Mouse (Mus musculus) intestine, postnatal 0 days (tissue): ENCODE measurements around the gene Rnf38. TPM values are rescaled to one million over a fixed set of nuclear protein-coding genes. Genes with fewer than 3 reads are reported as not detected.
A peak's percentile ranks its signal among the peaks of the same experiment; 100 is the strongest.

Source experiments
- ATAC-seq: fragments of 200-750 bp; cut with Nextera tagmentation; 2 replicates; pipeline ENCODE4 v1.8.0; 2017; ENCODE audit warnings: mild to moderate bottlenecking, moderate TSS enrichment, moderate library complexity
- H3K27ac ChIP-seq: fragments of 300-500 bp; sonication (generic); 2 replicates; pipeline ENCODE4 v1.5.1; 2014; ENCODE audit warnings: mild to moderate bottlenecking, low read depth, low read length, moderate library complexity
- H3K27me3 ChIP-seq: fragments of 300-500 bp; sonication (generic); replicated peaks from 2 replicates; pipeline ENCODE4 v1.6.1; 2014; ENCODE audit warnings: low read length, mixed read lengths; ENCODE audit not compliant: control insufficient read depth, insufficient read depth
- H3K36me3 ChIP-seq: fragments of 300-500 bp; sonication (generic); 2 replicates; pipeline ENCODE4 v1.6.1; 2014; ENCODE audit warnings: mild to moderate bottlenecking, moderate library complexity; ENCODE audit not compliant: control insufficient read depth, insufficient read depth
- H3K4me1 ChIP-seq: fragments of 300-500 bp; sonication (generic); replicated peaks from 2 replicates; pipeline ENCODE4 v1.6.1; 2014; ENCODE audit warnings: antibody characterized with exemption, low read length, mixed read lengths; ENCODE audit not compliant: control insufficient read depth, insufficient read depth
- H3K4me2 ChIP-seq: fragments of 300-500 bp; sonication (generic); replicated peaks from 2 replicates; pipeline ENCODE4 v1.6.1; 2014; ENCODE audit warnings: low read depth, mild to moderate bottlenecking, moderate library complexity
- H3K4me3 ChIP-seq: fragments of 300-500 bp; sonication (generic); 2 replicates; pipeline ENCODE4 v1.5.1; 2014; ENCODE audit warnings: low read depth, low read length
- H3K9ac ChIP-seq: fragments of 300-500 bp; sonication (generic); 2 replicates; pipeline ENCODE4 v1.6.1; 2014; ENCODE audit warnings: mild to moderate bottlenecking, low read depth, low read length
- H3K9me3 ChIP-seq: fragments of 300-500 bp; sonication (generic); 2 replicates; pipeline ENCODE4 v1.6.1; 2016; ENCODE audit warnings: mixed run types; ENCODE audit not compliant: control insufficient read depth
- CTCF ChIP-seq: sonication (generic); IDR thresholded peaks from 2 replicates; pipeline ENCODE4 v1.5.1; 2016; ENCODE audit warnings: low read depth, mild to moderate bottlenecking, control low read depth, antibody characterized with exemption, moderate library complexity
- WGBS: fragments of 180-500 bp; shearing (Covaris S2); extraction: QIAGEN DNeasy Blood & Tissue Kit; methylation state at CpG from one replicate; pipeline ENCODE4 v1.1.7; 2014; 5-methylcytosine and 5-hydroxymethylcytosine counted together
- polyA plus RNA-seq: library from polyadenylated mRNA; unstranded; fragments of >200 nt; fragmentation: Nextera tagmentation; extraction: Ambion mirVana; gene quantifications from 2 replicates; pipeline ENCODE4 v1.2.1, GENCODE M21; 2015

Rnf38 gene
- polyA plus RNA-seq, 1 experiment from 2014 or later, result 6.0 TPM

DNA sequence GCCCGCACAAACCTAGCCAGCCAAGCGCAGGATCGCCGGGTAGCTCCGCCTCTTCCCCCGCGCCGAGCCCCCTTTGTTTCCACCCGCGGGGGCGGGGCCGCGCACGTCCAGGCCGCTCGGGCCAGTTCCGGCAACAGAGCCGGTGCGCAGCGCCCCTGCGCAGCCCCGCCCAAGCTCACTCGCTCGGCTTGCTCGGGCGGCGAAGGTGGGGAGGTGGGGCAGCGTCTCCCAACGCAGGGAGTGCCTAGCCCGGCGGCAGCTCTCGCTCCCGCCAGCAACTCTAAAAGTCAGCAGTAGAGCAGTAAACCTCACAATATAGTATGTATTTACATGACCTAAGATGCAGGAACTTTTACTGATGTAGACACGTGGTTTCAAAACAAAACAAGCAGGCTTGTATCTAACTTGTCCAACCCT is 65.3 kb downstream of the Rnf38 start:
- H3K27ac ChIP-seq, result peak overlapping the region; percentile 36; the same call in 1 of the 2 replicates
- H3K9ac ChIP-seq, result no peak overlapping the region; the same call in 1 of the 2 replicates
- H3K36me3 ChIP-seq, result no peaks in the 10 kb centered on the region
- H3K4me3 ChIP-seq, result peak overlapping the region; percentile 48
- peak; percentile 89 for ATAC-seq
- H3K27me3 ChIP-seq, result no peaks in the 10 kb centered on the region
- TF ChIP-seq CTCF, result no peak
- no peaks in the 10 kb centered on the region for H3K9me3 ChIP-seq
- no peaks in the 10 kb centered on the region; the same call in 1 of the 2 replicates for H3K4me1 ChIP-seq
- under 1% methylated on average over 26 of the region's 34 CpGs for WGBS
- H3K4me2 ChIP-seq, result peak overlapping the region; percentile 70

GRCm38 (mm10) chr4:44167397-44168121 is 66.0 kb downstream of the Rnf38 start:
- H3K27me3 ChIP-seq, result no peaks in the 10 kb centered on the region
- peak overlapping the region; percentile 70 for H3K4me2 ChIP-seq
- no peaks in the 10 kb centered on the region; the same call in 1 of the 2 replicates for H3K4me1 ChIP-seq
- no peaks in the 10 kb centered on the region for H3K36me3 ChIP-seq
- H3K9me3 ChIP-seq, result no peaks in the 10 kb centered on the region
- H3K27ac ChIP-seq, result peak overlapping the region; percentile 98
- peak; percentile 92 for ATAC-seq
- peak overlapping the region; percentile 84 for H3K9ac ChIP-seq
- H3K4me3 ChIP-seq, result peak overlapping the region; percentile 80
- under 1% methylated on average over 84 of the region's 95 CpGs for WGBS
- TF ChIP-seq CTCF, result peak; percentile 54

DNA sequence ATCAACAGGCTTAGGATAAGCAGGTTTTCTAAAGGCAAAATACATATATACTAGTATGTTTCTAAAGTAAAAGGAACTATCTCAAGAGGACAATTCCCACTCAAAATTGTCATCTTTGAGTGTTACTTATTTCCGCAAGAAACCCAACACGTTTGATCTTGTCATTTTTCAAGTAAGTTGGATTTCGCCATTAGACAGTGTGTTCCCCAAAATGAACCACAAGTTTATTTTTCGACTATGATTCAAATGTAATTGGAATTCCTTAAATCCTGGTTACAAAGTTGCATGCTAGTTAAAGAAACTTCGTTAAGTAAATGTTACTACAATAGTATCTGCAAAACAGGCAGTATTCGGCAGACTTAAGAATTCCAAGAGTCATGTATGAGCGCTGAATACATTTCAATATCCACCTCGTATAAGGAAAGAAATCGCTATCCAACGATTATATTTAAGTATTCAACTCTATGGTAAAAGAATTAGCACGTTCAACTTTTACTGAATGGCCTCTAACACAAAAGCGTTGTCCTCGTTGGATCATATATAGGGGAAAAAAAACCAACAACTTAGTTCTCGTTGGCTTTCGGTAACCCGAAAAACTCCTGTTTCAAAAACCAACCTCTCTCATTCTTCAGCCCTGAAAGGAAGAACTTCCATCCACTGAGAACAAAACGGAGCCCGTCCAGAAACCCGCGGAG is 66.7 kb downstream of the Rnf38 start:
- Histone ChIP-seq H3K9me3 (no peaks in the 10 kb centered on the region), H3K4me2 (peak overlapping the region; percentile 70), H3K27ac (peak overlapping the region; percentile 98), H3K27me3 (no peaks in the 10 kb centered on the region), H3K4me1 (no peaks in the 10 kb centered on the region; the same call in 1 of the 2 replicates), H3K9ac (peak overlapping the region; percentile 84), H3K4me3 (peak overlapping the region; percentile 80), H3K36me3 (no peaks in the 10 kb centered on the region)
- WGBS, result 2% methylated on average over 20 of the region's 20 CpGs
- no peak for ATAC-seq
- no peak for TF ChIP-seq CTCF

DNA sequence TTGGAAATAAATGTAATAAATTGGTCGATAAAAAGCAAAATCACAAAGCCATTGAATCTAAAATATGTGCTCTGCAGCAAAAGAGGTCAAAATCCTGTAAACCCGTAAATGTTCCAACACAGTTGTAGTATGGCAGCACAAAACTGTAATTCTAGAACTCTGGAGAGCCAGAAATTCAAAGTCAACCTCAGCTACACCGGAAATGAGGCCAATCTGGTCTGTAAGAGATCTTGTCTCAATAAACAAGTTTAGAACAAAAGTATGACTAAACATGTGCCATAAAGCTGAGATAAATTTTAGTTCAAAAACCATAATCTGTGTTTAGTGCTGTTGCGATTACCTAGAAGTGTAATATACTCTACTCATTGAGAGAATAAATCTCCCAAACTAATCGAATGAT is 69.0 kb downstream of the Rnf38 start:
- H3K4me1 ChIP-seq, result no peaks in the 10 kb centered on the region; the same call in 1 of the 2 replicates
- 51% methylated on average over 5 of the region's 5 CpGs for WGBS
- H3K36me3 ChIP-seq, result no peaks in the 10 kb centered on the region
- ATAC-seq, result no peak
- no peak overlapping the region for H3K4me2 ChIP-seq
- no peaks in the 10 kb centered on the region for H3K9me3 ChIP-seq
- no peaks in the 10 kb centered on the region for H3K27me3 ChIP-seq
- H3K27ac ChIP-seq, result no peak overlapping the region
- no peak overlapping the region for H3K9ac ChIP-seq
- no peak for TF ChIP-seq CTCF
- no peak overlapping the region for H3K4me3 ChIP-seq

GRCm38 (mm10) chr4:44163034-44163433 is 70.6 kb downstream of the Rnf38 start:
- Histone ChIP-seq H3K9ac (no peak overlapping the region), H3K9me3 (no peaks in the 10 kb centered on the region), H3K36me3 (no peaks in the 10 kb centered on the region), H3K4me3 (no peak overlapping the region), H3K27ac (no peak overlapping the region), H3K27me3 (no peaks in the 10 kb centered on the region), H3K4me2 (no peak overlapping the region), H3K4me1 (no peaks in the 10 kb centered on the region; the same call in 1 of the 2 replicates)
- WGBS, result 58% methylated on average over 2 of the region's 2 CpGs
- ATAC-seq, result no peak
- no peak for TF ChIP-seq CTCF

- 38% methylated on average over 13 of the region's 13 CpGs for WGBS
- H3K4me2 ChIP-seq, result peak overlapping the region; percentile 37; the same call in 1 of the 2 replicates
Measured at GRCm38 (mm10) chr4:44160990-44161689, 72.4 kb downstream of the Rnf38 start.

More at GRCm38 (mm10) chr4:44160990-44161689, 72.4 kb downstream of the Rnf38 start:
- no peaks in the 10 kb centered on the region; the same call in 1 of the 2 replicates for H3K4me1 ChIP-seq
- no peaks in the 10 kb centered on the region for H3K36me3 ChIP-seq
- H3K9me3 ChIP-seq, result no peaks in the 10 kb centered on the region
- no peak overlapping the region for H3K4me3 ChIP-seq
- peak; percentile 66 for ATAC-seq
- H3K27ac ChIP-seq, result no peak overlapping the region
- peak; percentile 18 for TF ChIP-seq CTCF
- no peaks in the 10 kb centered on the region for H3K27me3 ChIP-seq
- no peak overlapping the region for H3K9ac ChIP-seq
